Mouse (Mus musculus): Measurements from ENCODE around the gene Tut1. TPM values are rescaled to one million over a fixed set of nuclear protein-coding genes. Genes with fewer than 3 reads are reported as not detected.
A peak's percentile ranks its signal among the peaks of the same experiment; 100 is the strongest.

Gene Tut1
- total RNA-seq (2021), result 10 to 100 TPM; 14.6 to 16.0 TPM

DNA sequence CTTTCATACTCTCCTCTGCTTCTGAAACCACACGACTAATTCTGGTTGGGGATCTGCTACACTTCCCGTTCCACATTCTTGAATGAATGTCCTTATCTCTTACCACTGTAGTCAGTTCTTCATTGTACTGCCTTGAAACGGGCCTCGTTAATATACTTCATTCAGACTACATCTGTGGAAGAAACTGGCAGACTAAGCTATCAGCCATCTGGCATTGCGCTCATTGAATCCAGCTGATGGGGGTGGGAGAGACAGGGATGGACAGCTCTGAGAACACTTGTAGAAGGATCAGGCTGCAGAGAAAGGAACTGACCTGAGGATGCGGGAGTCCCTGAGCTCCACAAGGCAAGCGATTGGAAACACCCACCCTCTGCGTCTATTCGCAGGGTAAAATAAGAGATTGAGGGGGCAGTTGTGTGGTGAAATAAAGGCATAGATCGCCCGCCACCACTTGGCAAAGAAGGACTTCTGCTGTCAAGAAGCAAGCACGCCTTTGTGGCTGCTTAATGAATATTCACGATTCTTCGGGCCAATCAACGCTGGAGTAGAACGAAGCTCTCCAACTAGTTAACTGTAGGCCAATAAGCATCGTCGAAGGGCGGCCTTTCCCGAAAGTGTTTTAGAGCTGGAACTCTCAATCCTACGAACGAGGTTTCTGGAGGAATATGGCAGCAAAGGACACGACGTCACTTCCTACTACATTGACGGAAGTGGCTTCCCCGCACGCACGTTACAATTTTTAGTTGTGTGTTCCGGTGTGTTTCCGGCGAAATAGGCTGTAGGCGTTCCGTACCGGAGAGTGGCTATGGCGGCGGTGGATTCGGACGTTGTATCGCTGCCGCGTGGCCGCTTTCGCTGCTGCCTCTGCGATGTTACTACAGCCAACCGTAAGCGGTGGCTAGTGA, at the start of gene Tut1:
Gene Tut1, plus strand, starts transcription at position 713 of the 905 bp plus-strand sequence.
- DNase-seq (ENCODE audit: extremely low spot score in 1 of 2, low spot score in 2 of 2), result peak; percentile 90 to 97
- intact Hi-C loops (cut with DNase I), result no loop called here

DNA sequence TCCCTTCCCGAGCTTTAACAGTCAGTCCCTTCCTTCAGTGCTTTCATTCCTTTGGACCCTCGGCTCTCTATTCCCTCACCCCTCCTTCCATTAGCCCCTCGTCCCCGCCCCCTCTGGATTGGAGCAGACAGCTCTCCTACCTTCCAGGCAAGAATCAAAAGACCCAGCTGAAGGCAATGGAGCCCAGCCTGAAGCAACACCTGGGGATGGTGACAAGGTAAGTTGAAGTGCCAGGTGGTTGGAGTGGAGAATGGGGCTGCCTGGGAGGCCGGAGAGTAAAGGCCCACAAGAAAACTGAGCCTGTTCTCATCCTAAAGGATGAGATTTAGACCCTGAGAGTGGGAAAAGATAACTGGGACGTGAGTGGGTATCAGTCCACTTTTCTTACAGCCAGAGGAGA, 45.1 kb upstream of the Tut1 start:
- DNase-seq (ENCODE audit: extremely low spot score in 1 of 2, low spot score in 2 of 2), result no peak
- intact Hi-C loops (cut with DNase I), result no loop called here

DNA sequence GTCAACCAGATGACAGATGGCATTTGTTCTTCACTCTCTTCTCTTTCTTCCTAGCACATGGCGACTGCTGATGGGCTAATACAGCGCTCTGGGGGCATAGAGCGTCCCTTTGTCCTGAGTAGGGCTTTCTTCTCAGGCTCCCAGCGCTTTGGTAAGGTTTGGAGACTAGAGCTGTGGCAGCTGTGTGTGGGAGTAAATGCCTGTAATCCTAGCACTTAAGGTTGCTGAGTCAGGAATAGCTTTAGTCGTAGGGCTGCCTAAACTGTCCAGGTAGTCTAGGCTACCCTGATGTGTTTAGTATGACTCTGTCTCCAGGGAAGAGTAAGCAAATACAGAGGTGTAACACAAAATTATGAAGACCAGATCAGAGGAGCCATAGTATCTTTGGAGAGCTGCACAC, 41.8 kb upstream of the Tut1 start:
- no peak for DNase-seq (ENCODE audit: extremely low spot score in 1 of 2, low spot score in 2 of 2)
- intact Hi-C loops (cut with DNase I), result loop anchor here (5.0 to 10.0 kb wide), 2 partner anchors 85 to 157 kb away; partner anchors contain the start of genes AC129217.1 and Nxf1

DNA sequence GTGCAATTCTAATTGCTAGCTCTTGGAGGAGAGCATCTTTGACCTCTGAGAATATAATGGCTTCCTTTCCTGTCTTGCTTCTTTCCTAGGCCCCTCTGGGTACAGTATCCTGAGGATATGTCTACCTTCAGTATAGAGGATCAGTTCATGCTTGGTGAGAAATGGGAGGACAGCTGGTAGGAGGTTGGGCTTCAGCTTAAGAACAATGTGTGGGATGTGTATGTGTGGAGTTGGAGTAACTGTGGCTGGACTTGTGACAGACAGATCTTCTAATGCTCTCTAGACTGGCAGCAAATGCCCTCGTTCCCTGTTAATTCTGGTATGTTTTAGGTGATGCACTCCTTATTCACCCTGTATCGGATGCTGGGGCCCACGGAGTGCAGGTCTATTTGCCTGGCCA, 39.4 kb upstream of the Tut1 start:
- DNase-seq (ENCODE audit: extremely low spot score in 1 of 2, low spot score in 2 of 2), result no peak
- intact Hi-C loops (cut with DNase I), result loop anchor here (5.0 to 10.0 kb wide), 2 partner anchors 87 to 159 kb away; partner anchors contain the start of genes AC129217.1 and Nxf1

DNA sequence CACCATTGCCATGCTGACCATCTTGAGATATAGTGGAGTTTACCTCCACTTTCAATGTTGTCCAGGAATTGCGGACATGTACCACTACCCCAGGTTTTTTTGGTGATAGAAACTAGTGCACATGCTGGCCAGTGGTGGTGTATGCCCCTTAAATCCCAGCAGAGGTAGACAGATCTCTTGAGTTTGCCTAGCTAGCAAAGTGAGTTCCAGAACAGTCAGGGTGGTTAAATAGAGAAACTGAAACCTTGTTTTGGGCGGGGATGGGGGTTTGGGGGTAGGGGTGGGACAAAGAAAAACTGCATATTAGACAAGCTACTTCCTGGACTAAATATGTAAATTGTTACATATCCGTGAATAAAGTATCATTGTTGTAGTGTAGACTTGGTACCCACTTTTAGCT, 34.6 kb upstream of the Tut1 start:
- DNase-seq (ENCODE audit: extremely low spot score in 1 of 2, low spot score in 2 of 2), result no peak
- intact Hi-C loops (cut with DNase I), result loop anchor here (10.0 kb wide), 1 partner anchor 164 kb away; the partner anchor contains the start of gene Nxf1

DNA sequence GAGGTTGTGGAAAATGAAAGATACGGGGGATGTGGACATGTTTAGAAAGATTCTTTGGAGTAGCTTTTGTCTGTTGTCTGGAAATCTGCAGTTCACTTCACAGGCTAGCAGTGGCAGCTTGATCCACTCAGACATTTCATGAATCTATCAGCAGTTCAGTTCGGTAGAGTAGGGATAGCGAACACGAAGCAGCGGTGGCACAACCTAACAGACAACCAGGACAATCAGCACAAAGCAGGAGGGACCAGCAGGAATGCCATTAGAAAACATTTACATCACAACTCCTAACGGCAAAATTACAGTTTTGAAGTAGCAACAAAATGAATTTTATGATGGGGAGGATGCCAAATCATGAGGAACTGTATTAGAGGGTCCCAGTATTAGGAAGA, 34.0 kb upstream of the Tut1 start:
- intact Hi-C loops (cut with DNase I), result loop anchor here (10.0 kb wide), 1 partner anchor 165 kb away; the partner anchor contains the start of gene Nxf1
- DNase-seq (ENCODE audit: extremely low spot score in 1 of 2, low spot score in 2 of 2), result no peak

DNA sequence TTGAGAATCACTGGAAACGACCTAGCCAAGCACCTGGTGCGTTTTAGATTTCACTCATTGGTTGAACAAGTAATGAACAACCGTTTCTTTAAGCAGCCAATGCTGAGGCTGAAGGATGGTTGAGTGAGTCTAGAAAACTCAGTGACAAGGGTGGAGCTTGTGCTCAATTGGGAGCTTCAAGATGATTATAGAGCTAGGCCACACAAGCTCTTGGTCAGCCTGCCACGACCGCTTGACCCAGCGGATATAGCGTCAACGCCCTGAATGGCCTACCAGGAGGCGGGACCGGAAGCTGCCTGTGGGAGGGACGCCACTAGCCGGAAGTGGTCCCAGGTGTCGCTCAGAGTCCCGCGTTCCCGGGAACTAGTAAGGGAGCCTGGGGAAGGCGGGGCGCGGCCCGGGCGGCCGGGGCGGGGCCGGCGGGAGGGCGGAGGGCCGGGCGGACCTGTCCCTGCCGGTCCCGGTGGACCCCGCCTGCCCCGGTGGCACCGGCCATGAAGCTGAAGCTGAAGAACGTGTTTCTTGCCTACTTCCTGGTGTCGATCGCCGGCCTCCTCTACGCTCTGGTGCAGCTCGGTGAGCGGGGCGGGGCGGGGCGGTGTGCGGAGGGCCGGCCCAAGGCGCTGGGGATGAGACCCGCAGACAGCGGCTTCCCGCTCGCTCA, 33.4 kb upstream of the Tut1 start, which contains the start of gene B3gat3:
Gene B3gat3, plus strand, starts transcription at position 302 of the 664 bp plus-strand sequence.
- DNase-seq (ENCODE audit: extremely low spot score in 1 of 2, low spot score in 2 of 2), result peak; percentile 90 to 97
- intact Hi-C loops (cut with DNase I), result no loop called here

DNA sequence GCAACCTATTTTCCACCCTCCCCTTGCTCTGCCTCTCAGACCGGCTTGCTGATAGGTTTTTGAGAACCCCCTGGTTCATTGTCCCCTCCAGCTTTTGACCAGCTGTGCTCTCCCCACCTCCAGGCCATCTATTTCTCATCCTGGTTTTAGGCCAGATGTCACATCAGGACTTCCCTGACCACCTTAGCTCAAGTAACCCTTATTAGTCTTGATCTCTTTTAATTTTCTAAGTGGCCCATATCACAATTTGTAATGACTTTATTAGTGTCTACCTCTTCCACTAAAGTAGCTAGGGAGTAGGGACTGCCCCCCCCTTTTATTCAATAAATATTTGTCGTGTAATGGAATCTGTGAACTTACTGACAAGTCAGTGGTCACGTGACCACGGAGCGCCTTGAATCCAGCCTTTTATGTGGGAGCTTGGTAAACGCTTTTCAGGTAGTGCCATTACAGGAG, 32.8 kb upstream of the Tut1 start:
- intact Hi-C loops (cut with DNase I), result no loop called here
- no peak for DNase-seq (ENCODE audit: extremely low spot score in 1 of 2, low spot score in 2 of 2)

DNA sequence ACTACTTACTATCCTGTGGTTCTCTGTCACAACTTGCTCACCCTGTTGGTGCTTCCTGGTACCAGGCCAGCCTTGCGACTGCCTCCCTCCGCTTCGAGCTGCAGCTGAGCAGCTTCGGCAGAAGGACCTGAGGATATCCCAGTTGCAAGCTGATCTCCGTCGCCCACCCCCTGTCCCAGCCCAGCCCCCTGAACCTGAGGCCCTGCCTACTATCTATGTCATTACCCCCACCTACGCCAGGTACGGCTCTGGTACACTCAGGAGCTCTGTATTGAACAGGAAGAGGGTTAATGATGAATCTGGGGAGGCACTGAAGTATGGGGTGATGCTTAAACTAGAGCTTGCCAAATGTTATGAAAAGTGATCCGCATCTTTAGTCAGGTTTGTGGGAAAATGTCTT, 31.9 kb upstream of the Tut1 start:
- no peak for DNase-seq (ENCODE audit: extremely low spot score in 1 of 2, low spot score in 2 of 2)
- intact Hi-C loops (cut with DNase I), result no loop called here

DNA sequence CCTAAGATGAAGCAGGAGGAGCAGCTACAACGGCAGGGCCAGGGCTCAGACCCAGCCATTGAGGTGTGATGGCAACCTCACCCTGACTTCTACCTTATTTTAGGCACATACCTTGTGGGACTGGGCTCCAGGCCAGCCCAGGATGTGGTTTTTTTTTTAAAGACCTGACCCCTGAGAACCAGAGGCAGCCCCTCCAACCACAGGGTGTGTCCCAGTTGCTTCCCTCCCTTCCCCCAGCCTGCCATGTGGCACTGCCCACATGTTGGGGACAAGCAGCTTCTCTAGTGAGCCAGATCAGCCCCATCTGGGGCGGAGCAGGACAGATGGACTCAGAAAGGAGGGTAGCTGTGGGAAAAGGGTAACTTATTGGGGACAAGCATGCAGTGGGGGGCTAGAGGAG, 26.9 kb upstream of the Tut1 start:
- DNase-seq (ENCODE audit: extremely low spot score in 1 of 2, low spot score in 2 of 2), result peak in 1 of 2 experiments; percentile 40
- intact Hi-C loops (cut with DNase I), result no loop called here

DNA sequence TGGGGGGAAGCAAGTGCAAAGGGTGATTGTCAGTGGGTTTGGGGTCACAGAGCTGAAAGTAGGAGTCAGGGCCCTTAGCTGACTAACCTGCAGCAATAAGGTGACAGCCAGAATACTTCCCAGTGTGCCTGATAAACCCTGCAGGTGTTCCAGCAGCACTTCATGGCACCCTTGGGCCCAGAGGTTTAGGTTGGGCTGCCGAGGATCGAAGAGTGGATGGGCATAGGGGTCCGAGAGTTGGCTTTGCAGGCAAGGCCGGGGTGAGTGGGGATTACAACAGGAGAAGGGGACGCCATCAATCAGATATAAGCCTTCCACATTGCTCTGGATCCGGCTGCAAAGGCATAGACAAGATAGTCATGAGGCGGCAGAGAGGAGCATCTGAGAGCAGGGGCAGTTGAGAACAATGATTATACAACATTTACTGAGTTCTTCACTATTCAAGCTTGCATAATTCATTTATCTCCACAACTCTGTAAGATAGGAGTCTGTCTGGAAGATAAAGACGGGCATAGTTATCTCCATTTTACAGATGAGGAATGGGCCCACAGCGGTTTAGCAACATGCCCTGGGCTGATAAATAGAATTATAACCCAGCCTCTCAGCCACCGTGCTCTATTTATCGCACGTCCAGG, 25.6 kb upstream of the Tut1 start:
- intact Hi-C loops (cut with DNase I), result no loop called here
- DNase-seq (ENCODE audit: extremely low spot score in 1 of 2, low spot score in 2 of 2), result no peak

DNA sequence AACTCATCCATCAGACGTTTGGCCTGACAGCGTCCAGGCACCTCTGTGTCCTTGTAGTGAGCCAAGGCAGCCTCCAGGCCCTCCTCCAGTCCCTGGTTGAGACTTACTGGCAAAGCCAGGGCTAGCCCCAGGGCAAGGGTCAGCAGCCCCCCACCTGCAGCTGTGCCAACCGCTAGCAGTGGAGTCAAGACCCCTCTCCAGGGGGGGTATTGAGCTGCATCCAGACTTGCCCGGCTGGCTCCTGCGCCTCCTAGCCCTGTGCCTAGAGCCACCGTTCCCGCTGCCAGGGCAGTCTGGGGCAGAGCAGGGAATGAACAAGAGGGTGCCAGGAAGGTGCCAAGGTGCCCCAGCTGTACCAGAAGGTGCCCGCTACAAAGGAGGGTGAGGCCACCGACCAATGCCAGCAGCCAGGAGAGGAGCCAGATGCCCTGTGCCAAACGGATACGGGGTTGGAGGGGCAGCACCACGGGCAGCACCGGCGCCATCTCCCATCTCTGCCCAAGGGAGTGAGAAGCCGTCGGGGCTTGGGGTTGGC, 24.9 kb upstream of the Tut1 start:
- intact Hi-C loops (cut with DNase I), result no loop called here
- DNase-seq (ENCODE audit: extremely low spot score in 1 of 2, low spot score in 2 of 2), result peak in 1 of 2 experiments; percentile 36

DNA sequence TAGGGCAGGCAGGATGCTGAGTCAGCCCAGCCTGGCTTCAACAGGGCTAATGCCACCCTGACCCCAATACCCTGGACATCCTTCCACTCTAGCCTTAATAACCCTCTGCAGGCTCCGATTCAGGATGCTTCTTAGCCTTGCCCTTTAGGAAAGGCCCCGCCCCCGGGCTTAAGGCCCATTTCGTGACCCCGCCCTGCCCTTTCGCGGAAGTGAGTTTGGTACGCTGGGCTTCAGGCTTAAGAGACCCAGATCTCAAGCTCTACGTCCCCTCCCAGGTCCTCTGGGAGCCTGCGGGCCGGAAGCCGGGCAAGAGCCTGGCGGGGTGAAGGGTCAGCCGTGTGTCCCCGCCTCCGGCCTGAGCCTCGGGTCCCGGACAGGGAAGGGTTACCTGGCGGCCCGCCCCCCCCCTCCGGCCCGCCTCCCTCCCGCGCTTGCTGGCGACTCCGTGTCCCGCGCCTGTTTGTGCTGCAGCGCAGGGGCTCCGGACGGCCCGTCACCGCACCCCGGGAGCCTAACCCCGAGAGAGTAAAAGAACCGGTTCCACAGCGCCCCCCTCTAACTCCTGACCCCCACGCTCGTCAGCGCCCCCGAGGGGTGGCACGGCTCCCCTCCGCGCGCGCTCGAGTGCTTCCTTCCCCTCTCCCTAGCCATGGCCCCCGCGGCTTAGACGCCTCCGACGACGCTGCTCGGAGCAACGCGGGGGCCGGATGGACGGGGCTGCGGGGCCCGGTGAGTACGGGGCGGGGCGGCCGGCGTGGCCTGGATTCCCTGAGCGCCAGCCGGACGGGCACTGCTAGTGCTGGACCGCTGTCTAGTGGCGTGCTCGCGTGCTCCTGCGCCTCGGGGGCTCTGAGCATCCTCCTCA, 24.2 kb upstream of the Tut1 start, which contains the start of the genes Rom1 and Eml3:
Gene Rom1, minus strand, starts transcription at position 133 of the 865 bp plus-strand sequence.
Gene Eml3, plus strand, starts transcription at position 329 of the 865 bp plus-strand sequence.
- peak in 1 of 2 experiments; percentile 92 for DNase-seq (ENCODE audit: extremely low spot score in 1 of 2, low spot score in 2 of 2)
- intact Hi-C loops (cut with DNase I), result no loop called here

DNA sequence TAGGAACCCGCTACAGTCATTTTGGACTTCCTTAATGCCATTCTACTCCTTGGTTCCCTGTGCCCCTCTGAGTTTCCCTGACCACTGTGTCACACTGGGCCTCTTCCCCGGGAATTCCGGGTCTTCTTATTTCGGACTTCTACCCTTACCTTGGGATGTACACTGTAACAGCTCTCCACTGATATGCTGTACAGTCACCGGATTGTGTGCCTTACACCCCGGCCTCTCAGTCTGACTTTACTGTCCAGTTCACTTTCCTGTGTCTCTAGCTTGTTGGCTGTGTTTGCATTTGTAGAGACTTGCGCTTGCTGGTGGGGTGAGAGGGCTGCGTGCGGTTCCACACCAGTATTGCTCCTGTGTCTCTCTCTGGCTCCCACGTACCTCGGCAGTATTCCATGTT, 23.5 kb upstream of the Tut1 start:
- DNase-seq (ENCODE audit: extremely low spot score in 1 of 2, low spot score in 2 of 2), result no peak
- intact Hi-C loops (cut with DNase I), result no loop called here

DNA sequence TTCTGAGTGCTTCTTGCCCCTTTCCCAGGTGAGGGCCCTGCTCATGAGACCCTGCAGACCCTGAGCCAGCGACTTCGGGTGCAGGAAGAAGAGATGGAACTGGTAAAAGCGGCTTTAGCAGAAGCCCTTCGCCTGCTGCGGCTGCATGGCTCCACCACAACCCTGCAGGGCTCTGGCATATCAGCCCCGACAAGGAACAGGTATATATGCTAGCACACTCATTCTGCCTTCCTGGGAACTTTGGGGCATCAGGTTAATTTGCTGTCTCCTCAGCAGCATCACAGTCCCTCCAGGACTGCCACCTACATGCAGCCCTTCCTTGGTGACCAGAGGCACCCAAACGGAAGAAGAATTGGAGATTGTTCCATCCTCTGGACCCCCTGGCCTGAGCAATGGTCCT, 22.9 kb upstream of the Tut1 start:
- DNase-seq (ENCODE audit: extremely low spot score in 1 of 2, low spot score in 2 of 2), result no peak
- intact Hi-C loops (cut with DNase I), result no loop called here

DNA sequence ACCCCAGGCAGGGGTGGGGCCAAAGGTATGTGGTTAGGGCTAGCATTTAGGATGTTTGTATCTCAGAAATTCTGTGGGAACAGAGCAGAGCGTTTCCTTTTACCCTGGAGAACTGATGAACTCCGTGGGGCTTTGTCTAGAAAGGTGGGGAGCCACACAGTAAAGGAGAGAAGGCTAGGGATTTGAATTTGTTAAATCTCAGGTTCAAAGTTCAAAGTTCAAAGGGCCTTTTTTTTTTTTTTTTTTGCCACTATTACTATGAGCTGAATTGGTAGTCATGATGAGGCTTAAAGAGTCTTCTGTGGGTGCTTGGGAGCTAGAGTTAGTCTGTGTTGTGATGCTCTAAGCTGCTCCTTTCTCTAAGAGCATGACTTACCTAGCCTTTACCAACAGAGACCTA, 16.9 kb upstream of the Tut1 start:
- intact Hi-C loops (cut with DNase I), result no loop called here

DNA sequence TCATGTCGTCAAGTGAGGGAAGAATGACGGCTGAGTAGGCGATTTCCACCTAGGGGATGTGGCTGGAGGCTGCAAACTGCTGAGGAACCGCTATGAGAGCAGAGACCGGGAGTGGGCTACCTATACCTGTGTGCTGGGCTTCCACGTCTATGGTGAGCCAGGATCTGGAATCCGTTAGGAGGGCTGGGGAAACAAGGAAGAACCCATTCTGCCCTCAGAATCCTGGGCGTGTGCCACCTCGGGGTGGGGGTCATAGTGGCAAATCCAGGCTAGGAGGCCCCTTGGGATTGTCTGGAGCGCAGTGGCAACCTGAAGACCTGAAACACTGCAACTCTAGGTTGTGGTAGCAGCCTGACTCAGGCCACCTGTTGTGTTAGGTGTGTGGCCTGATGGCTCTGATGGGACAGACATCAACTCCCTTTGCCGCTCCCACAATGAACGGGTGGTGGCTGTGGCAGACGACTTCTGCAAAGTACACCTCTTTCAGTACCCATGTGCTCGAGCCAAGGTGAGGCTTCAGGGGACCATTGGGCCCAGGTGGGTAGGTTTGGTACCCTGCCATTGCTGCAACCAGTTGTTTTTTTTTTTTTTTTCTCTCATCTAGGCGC, 13.0 kb upstream of the Tut1 start:
- intact Hi-C loops (cut with DNase I), result no loop called here

More for the DNA sequence above, 16.9 kb upstream of the Tut1 start:
- DNase-seq (ENCODE audit: extremely low spot score in 1 of 2, low spot score in 2 of 2), result no peak

DNA sequence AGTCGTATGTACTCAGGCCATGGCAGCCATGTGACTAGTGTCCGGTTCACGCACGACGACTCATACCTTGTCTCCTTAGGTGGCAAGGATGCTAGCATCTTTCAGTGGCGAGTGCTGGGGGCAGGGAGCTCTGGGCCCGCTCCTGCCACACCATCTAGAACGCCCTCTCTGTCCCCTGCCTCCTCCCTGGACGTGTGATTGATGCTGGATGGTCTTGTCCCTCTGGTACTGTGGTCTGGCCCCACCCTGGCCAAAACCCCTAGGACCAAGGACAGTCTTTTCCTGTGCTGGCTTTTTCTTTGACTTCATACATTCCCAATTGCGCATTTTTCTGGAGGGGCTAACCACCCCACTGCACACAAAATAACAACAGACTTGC, 12.5 kb upstream of the Tut1 start:
- intact Hi-C loops (cut with DNase I), result no loop called here
- no peak for DNase-seq (ENCODE audit: extremely low spot score in 1 of 2, low spot score in 2 of 2)

More for the DNA sequence above, 13.0 kb upstream of the Tut1 start:
- no peak for DNase-seq (ENCODE audit: extremely low spot score in 1 of 2, low spot score in 2 of 2)

Data from left cerebral cortex, postnatal 10 days (tissue).